Mouse (Mus musculus): ENCODE results near the gene Cdk4.

DNA sequence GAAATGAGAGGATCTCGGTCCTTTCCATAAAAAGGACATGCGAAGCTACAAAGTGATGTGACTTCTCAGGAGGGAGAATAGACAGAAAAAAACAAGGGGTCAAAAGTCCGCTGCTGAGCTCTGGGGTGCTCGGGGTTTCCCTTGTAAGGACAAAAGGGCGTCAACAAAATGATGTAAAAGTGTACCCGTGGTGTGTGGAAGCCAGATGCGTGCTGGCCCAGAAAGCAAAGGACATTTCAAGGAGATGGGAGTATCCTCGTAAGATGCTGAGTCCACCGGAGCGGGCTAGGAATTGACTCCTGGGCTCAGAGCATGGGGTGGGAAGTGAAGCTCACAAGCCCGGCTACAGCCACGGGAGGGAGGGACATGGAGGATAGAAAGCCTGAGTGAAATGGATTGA is 25.7 kb upstream of the Cdk4 start:
- TF ChIP-seq POLR2A (IDR thresholded peaks at IDR 0.05; ENCODE audit: insufficient read length, low read depth) (no peak), E2F4 (IDR thresholded peaks at IDR 0.05; ENCODE audit: insufficient read depth) (no peak), USF1 (IDR thresholded peaks at IDR 0.05; ENCODE audit: low read depth) (no peak), POLR2AphosphoS2 (IDR thresholded peaks at IDR 0.05; ENCODE audit: insufficient read length, low read depth) (no peak)

Data from myocyte (in vitro differentiated cells).